Mouse (Mus musculus): ENCODE data around the gene Creb5. TPM values are rescaled to one million over a fixed set of nuclear protein-coding genes. Genes with fewer than 3 reads are reported as not detected.

The Creb5 gene
- polyA plus RNA-seq, 1 experiment from 2014 or later, result 3.9 TPM

DNA sequence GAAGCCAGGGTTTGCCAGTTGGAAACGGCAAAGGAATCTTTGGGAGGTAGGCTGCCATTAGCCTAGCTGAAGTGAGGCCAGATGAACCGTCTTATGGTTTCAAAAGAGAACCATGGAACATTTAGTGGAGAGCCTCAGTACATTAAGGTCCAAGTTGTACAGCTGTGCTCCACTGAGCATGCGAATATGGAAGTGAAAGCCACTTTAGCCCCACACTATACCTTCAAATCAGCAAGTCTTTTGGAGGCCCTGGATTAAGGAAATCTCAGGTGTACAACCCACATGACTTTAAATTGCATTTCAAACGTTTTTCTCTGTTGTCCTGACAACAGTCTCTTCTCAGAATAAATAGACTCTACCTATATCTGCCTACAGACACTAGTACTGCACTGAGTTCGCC, 379.4 kb downstream of the Creb5 start:
- H3K27me3 ChIP-seq, result no peaks in the 10 kb centered on the region
- no peak overlapping the region for H3K4me3 ChIP-seq
- ATAC-seq (ENCODE audit: low FRiP score, low read depth), result no peak
- H3K9ac ChIP-seq, result no peak overlapping the region
- no peaks in the 10 kb centered on the region for H3K36me3 ChIP-seq
- H3K4me2 ChIP-seq, result no peak overlapping the region
- WGBS, result 78% methylated on average over 5 of the region's 5 CpGs
- H3K9me3 ChIP-seq, result no peaks in the 10 kb centered on the region
- no peak overlapping the region for H3K27ac ChIP-seq (replicated peaks)
- peaks cover 14% of the 10 kb centered on the region for H3K4me1 ChIP-seq (replicated peaks)

DNA sequence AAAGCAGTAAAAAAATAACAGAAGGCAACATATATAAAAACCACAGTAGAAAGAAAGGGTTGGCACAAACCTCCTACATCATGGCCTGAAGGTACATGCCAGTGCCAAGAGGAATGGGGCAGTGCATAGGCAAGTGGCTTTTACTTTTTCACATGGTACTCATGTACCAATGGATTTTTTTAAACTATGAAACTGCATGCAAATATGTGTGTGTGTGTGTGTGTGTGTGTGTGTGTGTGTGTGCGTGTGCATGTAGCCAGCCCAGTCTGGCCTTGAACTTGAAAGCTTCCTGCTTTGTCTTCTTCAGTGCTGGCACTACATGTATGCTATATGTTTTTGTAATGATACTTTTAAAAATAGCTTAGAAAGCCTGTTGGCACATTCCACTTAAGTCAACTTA, 391.2 kb downstream of the Creb5 start:
- 100% methylated on average over 1 of the region's 1 CpGs for WGBS
- H3K27ac ChIP-seq (replicated peaks), result no peak overlapping the region
- ATAC-seq (ENCODE audit: low FRiP score, low read depth), result no peak
- no peak overlapping the region for H3K4me2 ChIP-seq
- no peaks in the 10 kb centered on the region for H3K27me3 ChIP-seq
- H3K4me3 ChIP-seq, result no peak overlapping the region
- no peaks in the 10 kb centered on the region for H3K4me1 ChIP-seq (replicated peaks)
- no peak overlapping the region for H3K9ac ChIP-seq
- no peaks in the 10 kb centered on the region for H3K9me3 ChIP-seq
- no peaks in the 10 kb centered on the region for H3K36me3 ChIP-seq

DNA sequence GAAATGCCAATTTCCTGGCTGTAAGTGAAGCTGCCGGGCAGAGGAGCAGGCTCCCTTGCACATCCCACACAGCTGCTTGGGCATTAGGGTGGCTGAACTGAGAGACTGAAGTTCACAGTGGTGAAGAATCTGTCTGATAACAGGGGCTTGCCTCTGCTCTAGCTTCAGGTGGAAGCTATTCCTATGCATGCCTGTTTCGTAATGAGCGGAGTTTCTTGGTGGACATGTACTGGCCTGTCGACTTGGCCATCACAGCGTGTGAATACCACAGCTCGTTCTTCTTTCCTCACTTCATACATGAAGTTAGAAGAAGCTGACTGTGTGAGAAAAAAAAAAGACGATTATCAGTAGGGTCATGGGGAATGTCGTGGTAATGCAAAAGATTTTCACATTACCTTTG, 393.0 kb downstream of the Creb5 start:
- Histone ChIP-seq H3K27ac (replicated peaks) (no peak overlapping the region), H3K4me1 (replicated peaks) (no peaks in the 10 kb centered on the region), H3K36me3 (no peaks in the 10 kb centered on the region), H3K9me3 (no peaks in the 10 kb centered on the region), H3K9ac (no peak overlapping the region), H3K4me3 (no peak overlapping the region), H3K27me3 (no peaks in the 10 kb centered on the region), H3K4me2 (no peak overlapping the region)
- ATAC-seq (ENCODE audit: low FRiP score, low read depth), result no peak
- 93% methylated on average over 8 of the region's 8 CpGs for WGBS

DNA sequence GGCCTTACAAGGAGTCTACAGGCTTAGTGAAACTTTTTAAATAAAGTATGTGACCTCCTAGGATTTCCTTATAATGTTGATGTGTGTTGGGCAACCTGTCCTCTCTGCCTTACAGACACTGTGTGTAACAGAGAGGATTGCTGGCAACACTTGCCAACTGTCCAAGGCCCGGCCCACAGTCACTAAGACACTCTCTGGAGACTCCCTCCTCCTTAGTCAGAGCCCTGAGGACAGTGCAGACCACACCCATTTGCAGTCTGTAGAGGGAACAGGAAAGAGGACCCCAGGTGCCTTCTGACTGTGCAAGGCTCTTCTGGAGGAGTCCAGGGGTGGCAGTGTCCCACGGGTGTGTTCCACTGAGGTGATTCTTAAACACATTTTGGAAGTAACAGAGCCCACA, 397.3 kb downstream of the Creb5 start:
- Histone ChIP-seq H3K27ac (replicated peaks) (no peak overlapping the region), H3K4me2 (no peak overlapping the region), H3K36me3 (no peaks in the 10 kb centered on the region), H3K4me1 (replicated peaks) (no peaks in the 10 kb centered on the region), H3K9ac (no peak overlapping the region), H3K27me3 (no peaks in the 10 kb centered on the region), H3K4me3 (no peak overlapping the region), H3K9me3 (no peaks in the 10 kb centered on the region)
- ATAC-seq (ENCODE audit: low FRiP score, low read depth), result no peak
- WGBS, result 75% methylated on average over 2 of the region's 2 CpGs

DNA sequence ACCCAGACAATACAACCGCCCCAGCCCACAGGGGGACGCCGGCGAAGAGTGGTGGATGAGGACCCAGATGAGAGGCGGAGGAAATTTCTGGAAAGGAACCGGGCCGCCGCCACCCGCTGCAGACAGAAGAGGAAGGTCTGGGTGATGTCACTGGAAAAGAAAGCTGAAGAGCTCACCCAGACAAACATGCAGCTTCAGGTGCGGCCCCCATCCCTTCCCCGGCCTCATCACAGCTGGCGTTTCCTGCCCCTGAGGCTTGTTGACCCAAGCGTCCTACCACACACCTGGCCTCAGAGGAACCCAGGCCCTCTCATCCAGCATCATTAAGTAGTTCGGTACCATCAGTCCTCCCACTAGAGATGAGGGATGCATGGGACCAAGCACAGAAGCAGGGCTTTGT, 398.3 kb downstream of the Creb5 start:
- Histone ChIP-seq H3K4me2 (no peak overlapping the region), H3K27me3 (no peaks in the 10 kb centered on the region), H3K27ac (replicated peaks) (no peak overlapping the region), H3K4me1 (replicated peaks) (no peaks in the 10 kb centered on the region), H3K36me3 (no peaks in the 10 kb centered on the region), H3K9me3 (no peaks in the 10 kb centered on the region), H3K4me3 (no peak overlapping the region), H3K9ac (no peak overlapping the region)
- ATAC-seq (ENCODE audit: low FRiP score, low read depth), result no peak
- WGBS, result 84% methylated on average over 14 of the region's 14 CpGs

DNA sequence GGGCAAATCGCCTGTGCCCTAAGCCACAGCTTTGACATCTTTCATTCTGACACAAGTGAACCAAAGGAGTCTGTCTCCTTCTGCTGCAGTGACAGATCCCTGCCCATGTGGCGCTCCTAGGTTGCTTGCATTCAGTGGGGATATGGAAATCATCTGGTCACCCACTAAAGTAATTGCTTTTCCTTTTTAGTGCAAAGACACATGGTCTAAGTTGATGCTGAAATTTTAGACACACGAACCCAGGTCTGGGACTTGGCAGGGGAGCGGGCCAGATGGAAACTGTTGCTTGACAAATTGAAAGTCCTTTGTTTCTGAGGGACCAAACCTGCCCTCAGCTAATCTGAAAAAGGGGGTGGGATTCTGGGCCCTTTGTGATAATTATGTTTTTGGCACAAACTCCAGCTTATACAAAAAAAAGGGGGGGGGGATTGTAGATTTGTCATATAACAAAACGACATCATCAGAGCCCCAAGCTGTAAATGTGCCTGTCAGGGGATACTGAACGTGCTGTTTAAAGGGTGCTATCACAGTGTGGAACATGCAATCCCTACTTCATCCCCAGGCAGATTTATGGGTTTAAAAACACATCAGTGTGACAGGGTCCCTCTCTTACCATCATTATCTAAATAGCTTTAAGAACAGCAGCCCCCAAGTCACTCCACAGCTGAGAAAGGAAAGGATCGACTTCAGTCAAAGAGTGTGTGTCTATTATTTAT, 401.9 kb downstream of the Creb5 start:
- no peak overlapping the region for H3K4me3 ChIP-seq
- no peaks in the 10 kb centered on the region for H3K4me1 ChIP-seq (replicated peaks)
- H3K4me2 ChIP-seq, result no peak overlapping the region
- H3K27ac ChIP-seq (replicated peaks), result no peak overlapping the region
- H3K36me3 ChIP-seq, result no peaks in the 10 kb centered on the region
- WGBS, result 56% methylated on average over 7 of the region's 7 CpGs
- H3K9ac ChIP-seq, result no peak overlapping the region
- no peak for ATAC-seq (ENCODE audit: low FRiP score, low read depth)
- H3K27me3 ChIP-seq, result no peaks in the 10 kb centered on the region
- no peaks in the 10 kb centered on the region for H3K9me3 ChIP-seq

DNA sequence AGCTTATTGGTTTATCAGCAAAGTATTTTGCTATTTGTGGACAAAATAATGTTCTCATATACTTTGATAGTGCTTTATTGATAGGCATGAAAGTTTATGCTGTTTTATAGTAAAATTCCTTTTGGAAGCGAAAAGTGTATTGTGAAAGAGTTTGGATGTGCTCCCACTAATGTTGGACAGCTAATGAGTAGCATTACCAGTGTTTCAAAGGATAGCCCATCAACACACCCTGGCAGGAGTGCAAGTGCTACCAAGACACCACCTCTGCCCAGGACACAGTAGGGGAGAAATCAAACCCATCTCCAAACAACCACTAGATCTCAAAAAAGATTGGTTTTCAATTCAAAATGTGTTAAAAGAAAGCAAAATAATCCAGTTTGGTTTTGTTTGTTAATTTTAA, 403.9 kb downstream of the Creb5 start:
- H3K4me2 ChIP-seq, result no peak overlapping the region
- H3K9ac ChIP-seq, result no peak overlapping the region
- no peak overlapping the region for H3K27ac ChIP-seq (replicated peaks)
- WGBS, result 92% methylated on average over 1 of the region's 1 CpGs
- H3K4me1 ChIP-seq (replicated peaks), result no peaks in the 10 kb centered on the region; the same call in 1 of the 2 replicates
- no peaks in the 10 kb centered on the region for H3K9me3 ChIP-seq
- no peaks in the 10 kb centered on the region for H3K36me3 ChIP-seq
- H3K27me3 ChIP-seq, result no peaks in the 10 kb centered on the region
- ATAC-seq (ENCODE audit: low FRiP score, low read depth), result no peak
- no peak overlapping the region for H3K4me3 ChIP-seq

DNA sequence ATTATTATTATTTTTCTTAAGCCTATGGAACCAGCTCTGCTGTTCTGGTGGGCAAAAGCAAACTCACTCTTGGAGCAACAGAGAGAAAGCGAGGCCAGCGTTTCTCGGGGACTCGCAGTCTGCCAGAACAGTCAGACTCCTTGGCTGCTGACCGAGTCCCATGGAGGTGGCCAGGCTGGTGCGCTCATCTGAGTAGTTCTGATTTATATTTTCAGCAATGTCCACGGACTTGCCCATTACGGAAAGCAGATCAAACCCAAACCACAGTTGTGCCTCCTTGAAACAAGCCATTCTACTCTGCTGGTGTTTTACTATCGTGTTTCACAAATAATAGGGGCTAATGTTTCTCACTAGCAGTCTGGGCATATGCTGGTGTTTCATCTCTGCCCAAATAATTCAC, 408.1 kb downstream of the Creb5 start:
- H3K4me2 ChIP-seq, result no peak overlapping the region
- H3K27ac ChIP-seq (replicated peaks), result no peak overlapping the region
- H3K4me1 ChIP-seq (replicated peaks), result peaks cover 16% of the 10 kb centered on the region; the same call in 1 of the 2 replicates
- no peak for ATAC-seq (ENCODE audit: low FRiP score, low read depth)
- no peaks in the 10 kb centered on the region for H3K36me3 ChIP-seq
- 73% methylated on average over 9 of the region's 9 CpGs for WGBS
- H3K9me3 ChIP-seq, result no peaks in the 10 kb centered on the region
- H3K9ac ChIP-seq, result no peak overlapping the region
- no peaks in the 10 kb centered on the region for H3K27me3 ChIP-seq
- H3K4me3 ChIP-seq, result no peak overlapping the region

DNA sequence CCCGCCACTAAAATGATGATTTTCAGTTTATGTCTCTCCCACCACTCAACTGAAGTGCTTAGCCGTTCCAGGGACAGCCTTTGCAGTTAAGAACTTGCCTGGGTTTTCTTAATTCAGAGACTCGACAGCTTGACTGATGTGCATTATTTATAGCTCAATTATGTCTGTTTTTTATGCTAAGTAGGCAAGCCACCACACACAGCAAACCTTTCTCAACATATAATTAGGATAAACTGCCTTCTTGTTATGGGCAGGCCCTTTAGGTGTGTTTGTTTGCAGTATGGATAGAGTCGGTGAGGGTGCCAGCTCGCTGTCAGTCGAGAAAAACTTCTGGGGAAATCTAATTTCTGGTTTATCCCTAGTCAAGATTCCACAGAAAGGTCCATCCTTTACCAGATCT, 409.4 kb downstream of the Creb5 start:
- ATAC-seq (ENCODE audit: low FRiP score, low read depth), result no peak
- Histone ChIP-seq H3K9ac (no peak overlapping the region), H3K9me3 (no peaks in the 10 kb centered on the region), H3K4me3 (no peak overlapping the region), H3K27me3 (no peaks in the 10 kb centered on the region), H3K36me3 (no peaks in the 10 kb centered on the region), H3K4me1 (replicated peaks) (peaks cover 16% of the 10 kb centered on the region; the same call in 1 of the 2 replicates), H3K27ac (replicated peaks) (no peak overlapping the region), H3K4me2 (no peak overlapping the region)
- WGBS, result 44% methylated on average over 6 of the region's 6 CpGs

DNA sequence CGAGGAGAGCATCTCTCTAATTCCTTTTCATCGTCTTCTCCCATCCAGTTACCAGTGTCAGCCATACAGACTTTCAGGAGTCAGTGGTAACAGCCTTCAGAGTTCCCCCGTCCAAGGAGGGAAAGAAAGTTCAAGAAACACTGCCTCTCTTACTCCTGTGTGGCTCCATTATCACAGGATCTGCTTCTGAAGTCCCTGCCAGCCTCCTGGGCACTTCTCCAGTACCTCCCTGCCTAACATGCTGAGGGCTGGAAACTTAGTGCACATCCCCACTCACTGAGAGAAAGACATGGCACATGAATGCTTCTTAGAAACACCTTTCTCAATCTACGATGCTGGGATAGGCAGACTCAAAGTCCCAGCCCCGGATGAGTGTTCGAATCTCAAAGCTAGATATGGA, 409.9 kb downstream of the Creb5 start:
- ATAC-seq (ENCODE audit: low FRiP score, low read depth), result no peak
- no peaks in the 10 kb centered on the region for H3K9me3 ChIP-seq

DNA sequence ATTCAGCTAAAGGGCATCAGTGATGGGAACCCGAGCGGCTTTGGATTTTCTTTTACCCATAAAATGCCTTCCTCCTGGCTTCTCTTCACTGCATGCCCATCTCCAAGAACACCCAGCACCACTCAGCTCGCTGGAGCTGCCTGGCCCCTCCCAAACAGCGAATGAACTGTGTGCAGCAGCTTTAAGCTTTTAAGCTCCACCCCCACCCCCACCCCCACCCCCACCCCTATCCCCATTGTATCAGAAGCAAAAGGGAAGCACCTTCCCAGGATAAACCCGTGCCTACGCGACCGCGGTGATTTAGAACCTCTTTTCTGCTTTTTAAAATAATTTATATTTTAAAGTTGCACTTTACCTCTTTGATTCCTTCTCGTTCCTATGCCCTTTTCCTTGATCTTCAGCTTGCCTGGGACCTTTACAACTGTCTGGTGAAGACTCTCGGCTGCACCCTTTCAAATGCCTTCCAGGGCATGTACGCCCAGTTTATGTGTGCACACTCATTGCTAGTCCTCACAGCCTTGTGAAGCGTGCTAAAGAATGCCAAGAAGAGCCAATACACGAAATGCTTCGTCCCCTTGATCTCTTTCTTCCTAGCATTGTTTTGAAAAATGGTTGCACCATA, 411.2 kb downstream of the Creb5 start:
- Histone ChIP-seq H3K27ac (replicated peaks) (no peak overlapping the region), H3K4me1 (replicated peaks) (peaks cover 16% of the 10 kb centered on the region; the same call in 1 of the 2 replicates), H3K9me3 (no peaks in the 10 kb centered on the region), H3K27me3 (no peaks in the 10 kb centered on the region), H3K4me2 (peak overlapping the region; percentile 46), H3K9ac (0 out of 2 replicates have a peak overlapping the region, but pooled peaks have one; percentile 13), H3K36me3 (no peaks in the 10 kb centered on the region), H3K4me3 (peak overlapping the region; percentile 19)
- WGBS, result 7% methylated on average over 15 of the region's 15 CpGs
- peak; percentile 73; the same call in 1 of the 2 replicates for ATAC-seq (ENCODE audit: low FRiP score, low read depth)

More for the DNA sequence above, 409.9 kb downstream of the Creb5 start:
- Histone ChIP-seq H3K4me3 (no peak overlapping the region), H3K9ac (no peak overlapping the region), H3K27me3 (no peaks in the 10 kb centered on the region), H3K36me3 (no peaks in the 10 kb centered on the region), H3K4me2 (no peak overlapping the region), H3K4me1 (replicated peaks) (peaks cover 16% of the 10 kb centered on the region; the same call in 1 of the 2 replicates), H3K27ac (replicated peaks) (no peak overlapping the region)
- 73% methylated on average over 6 of the region's 6 CpGs for WGBS

DNA sequence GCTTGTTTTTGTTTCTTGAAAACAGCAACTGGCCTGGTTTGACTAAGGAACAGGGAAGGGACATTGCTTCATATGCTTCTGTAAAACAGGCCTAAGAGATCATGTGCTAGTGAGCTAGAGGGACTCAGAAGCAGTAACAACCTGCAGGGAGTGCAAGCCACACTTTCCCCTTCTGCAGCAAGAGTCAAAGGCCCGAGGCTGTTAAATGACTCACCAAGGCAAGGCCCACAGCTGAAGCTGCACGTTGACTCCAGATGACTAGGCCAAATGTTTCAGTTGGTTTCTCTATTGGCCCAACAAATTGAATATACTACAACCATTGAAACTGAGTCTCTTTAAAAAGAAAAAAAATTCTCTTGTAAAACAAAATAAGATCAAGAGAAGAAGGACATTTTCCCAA, 417.4 kb downstream of the Creb5 start:
- no peak overlapping the region for H3K4me3 ChIP-seq
- no peaks in the 10 kb centered on the region for H3K4me1 ChIP-seq (replicated peaks)
- no peaks in the 10 kb centered on the region for H3K27me3 ChIP-seq
- H3K9me3 ChIP-seq, result no peaks in the 10 kb centered on the region
- H3K36me3 ChIP-seq, result no peaks in the 10 kb centered on the region
- no peak overlapping the region for H3K4me2 ChIP-seq
- WGBS, result 49% methylated on average over 2 of the region's 2 CpGs
- no peak for ATAC-seq (ENCODE audit: low FRiP score, low read depth)
- H3K9ac ChIP-seq, result no peak overlapping the region
- no peak overlapping the region for H3K27ac ChIP-seq (replicated peaks)

Data from hindbrain, embryonic 15.5 days (tissue).